Mouse (Mus musculus): ENCODE results near the gene Mtch2.
A peak's percentile ranks its signal among the peaks of the same experiment; 100 is the strongest.
"Not testable (repeated sequence)": the region's sequence is repeated elsewhere in the genome, so short reads cannot be mapped to it uniquely, and the experiment has no call there.

The Mtch2 gene

GRCm38 (mm10) chr2:90846955-90847680 lies at the start of gene Mtch2:
Mtch2 (plus strand) TSS chr2:90847155.
- peak; percentile 99 for DNase-seq (ENCODE audit: low spot score)

DNA sequence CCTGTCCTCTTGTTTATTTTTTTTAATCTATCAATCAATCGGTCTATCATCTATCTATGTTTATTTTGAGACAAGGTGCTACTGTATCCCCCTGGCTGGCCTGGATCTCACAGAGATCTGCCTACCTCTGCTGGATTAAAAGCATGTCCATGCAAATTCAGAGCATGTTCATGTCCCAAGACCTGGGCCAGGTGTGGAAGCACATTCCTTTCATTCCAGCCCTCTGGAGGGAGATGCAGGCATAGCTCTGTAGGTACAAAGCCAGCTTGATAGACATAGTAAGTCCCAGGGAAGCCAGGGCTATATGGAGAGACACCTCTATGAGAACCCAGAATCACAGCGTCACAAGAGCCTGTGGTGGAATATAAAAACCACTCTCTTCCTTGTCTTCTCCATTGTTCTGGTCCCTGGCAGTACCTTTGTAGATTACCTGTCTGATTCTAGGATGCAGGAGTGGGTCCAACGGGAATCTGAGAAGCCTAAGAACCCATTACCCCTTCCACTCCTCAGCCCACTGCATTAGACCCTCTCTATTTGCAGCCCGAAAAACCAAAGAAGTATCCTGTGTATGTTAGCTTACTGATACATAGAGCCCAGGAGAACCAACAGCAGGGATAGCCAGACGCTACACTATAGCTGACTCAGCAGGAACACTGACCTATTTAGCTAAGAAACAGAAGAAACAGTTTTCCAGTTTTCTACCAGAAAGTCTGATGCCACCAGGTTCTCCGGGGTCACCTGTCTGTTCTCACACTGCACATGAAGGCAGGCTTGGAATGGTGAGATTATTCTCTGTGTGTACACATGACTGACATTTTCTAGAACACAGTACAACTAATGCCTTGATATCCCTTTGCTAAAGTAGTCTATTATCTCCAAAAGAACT lies 38.5 kb upstream of the Mtch2 start:
- no peak for DNase-seq (ENCODE audit: low spot score)

- no peak for DNase-seq (ENCODE audit: low spot score)
Measured at GRCm38 (mm10) chr2:90810751-90811150, 36.2 kb upstream of the Mtch2 start.

DNA sequence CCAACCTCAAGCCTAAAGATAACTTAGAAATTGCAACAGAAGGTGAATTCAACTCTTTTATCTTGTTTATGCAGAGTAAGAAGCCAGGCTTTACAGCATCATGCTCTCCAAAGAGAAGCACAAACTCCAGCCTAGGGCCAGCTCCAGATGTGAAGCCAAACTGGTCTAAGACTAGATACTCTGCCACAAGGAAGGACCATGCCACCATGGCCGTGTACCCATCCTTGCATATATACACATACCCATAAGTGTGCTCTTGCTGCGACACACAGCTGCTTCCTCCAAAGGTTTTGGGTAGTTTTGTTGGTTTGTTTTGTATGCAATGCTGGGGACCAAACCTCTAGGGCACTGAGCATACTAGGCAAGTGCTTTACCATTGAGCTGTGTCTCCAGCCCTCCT lies 31.7 kb upstream of the Mtch2 start:
- DNase-seq (ENCODE audit: low spot score), result no peak

DNA sequence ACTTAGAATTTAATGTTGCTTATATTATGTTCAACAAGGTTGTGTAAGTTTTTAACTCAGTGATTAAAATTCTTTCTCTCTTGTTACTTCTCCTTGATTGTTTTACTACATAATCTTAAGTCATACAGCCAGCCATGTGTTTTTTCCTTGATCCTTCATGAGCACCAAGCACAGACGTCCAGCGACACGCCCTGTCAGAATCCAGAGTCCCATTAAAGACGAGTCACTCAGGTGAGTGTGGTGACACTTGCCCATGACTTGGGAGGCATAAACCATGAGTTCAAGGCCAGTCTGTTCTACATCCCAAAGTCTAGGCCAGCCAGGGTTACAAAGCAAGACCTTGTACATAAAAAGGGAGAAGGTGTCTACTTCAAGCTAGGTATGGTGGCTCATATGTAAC lies 30.8 kb upstream of the Mtch2 start:
- DNase-seq (ENCODE audit: low spot score), result no peak

GRCm38 (mm10) chr2:90818710-90819109 lies 28.2 kb upstream of the Mtch2 start:
- DNase-seq (ENCODE audit: low spot score), result no peak

GRCm38 (mm10) chr2:90820894-90821293 lies 26.1 kb upstream of the Mtch2 start:
- no peak for DNase-seq (ENCODE audit: low spot score)

GRCm38 (mm10) chr2:90822978-90823377 lies 24.0 kb upstream of the Mtch2 start:
- DNase-seq (ENCODE audit: low spot score), result no peak

- DNase-seq (ENCODE audit: low spot score), result no peak
Measured at GRCm38 (mm10) chr2:90823781-90824180, 23.2 kb upstream of the Mtch2 start.

GRCm38 (mm10) chr2:90824528-90824927 lies 22.4 kb upstream of the Mtch2 start:
- not testable (repeated sequence) for DNase-seq (ENCODE audit: low spot score)

GRCm38 (mm10) chr2:90825515-90826172 lies 21.3 kb upstream of the Mtch2 start:
- DNase-seq (ENCODE audit: low spot score), result no peak

DNA sequence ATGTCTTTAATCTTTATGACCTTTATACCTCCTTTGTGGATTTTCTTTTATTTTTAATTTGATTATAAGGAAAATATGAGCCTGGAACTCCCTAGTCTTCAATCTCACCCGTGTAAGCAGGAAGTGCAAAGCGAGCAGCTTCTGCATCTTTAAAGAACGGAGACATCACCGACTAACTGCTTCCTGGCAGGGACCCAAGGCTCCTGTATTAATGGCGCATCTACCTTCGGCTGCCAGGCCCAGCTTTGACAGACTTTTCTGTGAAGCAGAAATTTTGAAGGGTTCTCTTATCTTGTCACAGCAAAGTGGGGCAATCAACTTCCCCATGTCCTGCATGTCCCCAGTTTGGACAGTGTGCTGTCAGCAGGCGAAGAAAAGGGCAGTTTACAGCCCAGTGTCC lies 18.2 kb upstream of the Mtch2 start:
- no peak for DNase-seq (ENCODE audit: low spot score)

DNA sequence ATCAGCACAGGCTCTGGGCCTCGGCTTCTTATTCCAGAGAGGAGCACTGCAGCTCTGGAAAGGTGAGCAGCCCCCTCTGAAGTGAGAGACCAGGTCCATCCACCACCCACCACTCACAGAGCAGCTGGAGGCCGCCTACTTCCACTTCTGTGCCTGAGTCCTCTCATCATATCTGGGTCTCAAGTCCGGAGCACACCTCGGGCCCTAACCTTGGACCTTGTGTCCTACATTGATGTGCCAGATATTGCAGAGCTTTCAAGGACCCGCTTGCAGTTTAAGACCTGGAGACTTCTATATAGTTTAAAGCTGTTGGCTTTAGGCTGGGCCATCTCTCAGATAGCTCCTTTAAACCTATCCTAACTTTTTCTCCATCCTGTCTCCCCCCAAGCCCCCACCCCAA lies 13.5 kb upstream of the Mtch2 start:
- DNase-seq (ENCODE audit: low spot score), result no peak

GRCm38 (mm10) chr2:90838621-90839020 lies 8.3 kb upstream of the Mtch2 start:
- no peak for DNase-seq (ENCODE audit: low spot score)

GRCm38 (mm10) chr2:90843666-90844065 lies 3.3 kb upstream of the Mtch2 start:
- DNase-seq (ENCODE audit: low spot score), result no peak

GRCm38 (mm10) chr2:90844262-90844661 lies 2.7 kb upstream of the Mtch2 start:
- DNase-seq (ENCODE audit: low spot score), result no peak

GRCm38 (mm10) chr2:90845234-90845633 lies 1.7 kb upstream of the Mtch2 start:
- DNase-seq (ENCODE audit: low spot score), result no peak

DNA sequence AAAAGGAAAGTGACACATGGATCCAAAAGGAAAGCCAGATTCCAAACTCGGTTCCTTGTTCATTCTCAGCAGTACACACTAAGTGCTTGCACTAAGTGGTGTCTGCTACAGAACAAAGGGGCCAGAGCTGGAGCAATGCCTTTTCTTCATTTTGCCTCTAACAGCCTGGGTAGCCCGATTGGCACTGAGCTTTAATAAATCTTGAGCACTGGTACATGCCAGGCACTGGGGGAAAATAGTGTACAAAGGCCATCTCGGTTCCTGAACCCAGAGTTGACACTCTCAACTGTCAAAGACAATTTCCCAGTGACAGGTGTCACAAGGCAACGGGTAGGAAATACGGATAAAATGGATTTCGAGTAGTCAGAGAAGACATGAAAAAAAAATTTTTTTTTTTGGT lies 784 bp upstream of the Mtch2 start:
- peak; percentile 15 for DNase-seq (ENCODE audit: low spot score)

DNA sequence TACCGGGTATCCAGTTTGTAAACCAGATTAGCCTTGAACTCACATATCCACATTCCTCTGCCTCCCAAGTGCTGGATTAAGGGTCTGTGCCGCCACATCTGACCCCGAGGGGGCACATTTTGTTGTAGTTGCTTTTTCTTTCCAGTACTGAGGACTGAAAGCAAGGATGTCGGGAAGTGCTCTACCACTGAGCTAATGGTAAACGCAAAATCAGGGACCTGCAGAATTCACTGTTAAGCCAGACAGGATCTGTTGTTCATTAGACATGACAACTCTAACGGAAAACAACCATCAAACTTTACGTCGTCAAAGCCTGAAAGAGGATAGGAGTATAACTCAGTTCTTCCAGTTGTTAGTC lies 379 bp upstream of the Mtch2 start:
- no peak for DNase-seq (ENCODE audit: low spot score)

DNA sequence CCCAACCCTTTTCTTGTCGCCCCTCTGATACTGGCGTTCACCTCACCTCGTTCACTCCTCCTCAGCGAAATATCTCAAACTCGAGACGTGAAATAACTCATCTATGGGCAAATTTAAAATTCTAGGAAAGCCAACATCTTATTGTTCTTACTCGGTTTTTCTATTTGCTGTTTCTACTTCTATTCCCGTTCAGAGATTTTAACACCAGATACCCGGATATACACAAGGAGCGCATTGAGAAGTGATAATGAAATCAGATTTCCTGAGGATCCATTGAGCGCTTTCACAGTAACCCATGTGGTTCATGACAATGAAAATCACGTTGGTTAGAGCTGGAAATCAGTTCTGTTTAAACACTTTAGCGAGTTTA lies 711 bp downstream of the Mtch2 start:
- no peak for DNase-seq (ENCODE audit: low spot score)

DNA sequence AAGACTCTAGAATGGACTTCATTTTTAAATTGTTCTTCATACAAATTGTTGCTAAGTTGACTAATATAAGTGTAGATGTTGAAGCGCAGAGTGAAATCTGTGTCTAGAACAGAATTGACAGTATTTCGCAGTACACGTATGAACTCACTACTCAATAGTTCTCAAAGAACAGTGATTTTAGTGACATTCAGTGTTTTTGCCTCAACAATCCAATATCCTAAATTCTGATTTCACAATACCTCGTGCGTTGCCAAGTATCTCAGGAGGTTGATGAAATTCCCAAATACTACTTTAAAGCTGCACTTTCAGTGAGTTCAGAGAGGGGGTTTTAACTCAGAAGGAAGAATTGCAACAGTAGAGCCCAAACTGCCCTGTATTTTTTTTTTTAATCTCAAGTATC lies 1.4 kb downstream of the Mtch2 start:
- no peak for DNase-seq (ENCODE audit: low spot score)

DNA sequence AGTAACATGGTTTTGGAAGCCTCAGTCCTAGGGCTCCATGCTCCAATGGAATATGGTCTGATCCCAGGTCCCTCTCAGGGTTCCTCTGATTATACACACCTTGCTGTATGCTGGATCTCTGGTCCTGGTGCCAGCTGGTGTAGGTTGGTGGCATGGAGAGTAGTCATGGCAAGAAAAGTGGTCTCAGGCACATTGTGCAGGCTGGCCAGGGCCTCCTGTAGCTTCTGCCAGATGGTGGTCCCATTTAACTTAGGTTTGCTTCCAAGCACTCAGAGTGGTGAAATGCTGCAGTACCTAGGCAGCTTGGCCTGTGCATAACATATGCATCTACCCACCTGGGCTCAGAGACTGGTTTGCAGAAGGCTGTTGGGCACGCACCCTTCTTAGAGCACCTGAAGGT lies 3.4 kb downstream of the Mtch2 start:
- DNase-seq (ENCODE audit: low spot score), result no peak

DNA sequence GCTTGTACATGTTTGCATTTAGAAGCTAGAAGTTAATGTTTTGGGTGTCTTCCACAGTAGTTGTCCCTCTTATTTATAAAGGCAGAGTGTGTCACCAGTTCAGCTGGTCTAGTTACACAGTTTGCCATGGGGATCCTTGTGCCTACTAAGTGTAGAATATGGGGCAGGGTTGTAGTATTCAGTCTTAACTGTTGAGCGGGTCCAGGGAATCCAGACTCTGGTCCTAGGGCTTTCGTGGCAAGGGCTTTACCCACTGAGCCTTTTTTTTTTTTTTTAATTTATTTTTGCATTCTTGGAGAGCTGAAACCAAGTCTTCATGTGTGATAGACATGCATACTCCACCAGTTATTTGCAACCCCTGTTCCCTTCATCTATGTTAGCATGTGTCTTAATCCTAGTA lies 14.5 kb downstream of the Mtch2 start:
- no peak for DNase-seq (ENCODE audit: low spot score)

Measured in ovary, postnatal 36 days (tissue).